In the genomic region with DNA sequence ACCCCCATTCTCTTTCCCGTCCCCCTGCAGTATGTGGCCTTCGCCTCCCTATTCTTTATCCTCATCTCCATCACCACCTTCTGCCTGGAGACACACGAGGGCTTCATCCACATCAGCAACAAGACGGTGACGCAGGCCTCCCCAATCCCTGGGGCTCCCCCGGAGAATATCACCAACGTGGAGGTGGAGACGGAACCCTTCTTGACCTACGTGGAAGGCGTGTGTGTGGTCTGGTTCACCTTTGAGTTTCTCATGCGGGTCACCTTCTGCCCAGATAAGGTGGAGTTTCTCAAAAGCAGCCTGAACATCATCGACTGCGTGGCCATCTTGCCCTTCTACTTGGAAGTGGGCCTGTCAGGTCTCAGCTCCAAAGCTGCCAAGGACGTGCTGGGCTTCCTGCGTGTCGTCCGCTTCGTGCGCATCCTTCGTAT, we compare ENCODE assay signal across 13 mouse cellular contexts. TPM values are rescaled to one million over a fixed set of nuclear protein-coding genes. Genes with fewer than 3 reads are reported as not detected.
"Had no signal": no experiment of that assay in that cellular context is flagged by ENCODE, and none has a peak within 500 bp of the region (broad histone marks: within the 10 kb centered on the region; RNA-seq: fewer than 3 reads in every experiment).

No protein-coding gene starts in this region.

- H3K9ac ChIP-seq: limb, embryonic 13.5 days; liver, embryonic 14.5 days; midbrain, embryonic 12.5 days had no signal

- H3K4me3 ChIP-seq: limb, embryonic 13.5 days; midbrain, embryonic 12.5 days; myocyte had no signal

- DNase-seq: kidney, postnatal 36 days; left cerebral cortex, postnatal 4 days; lung, adult 18-20 months; spleen, adult 18-20 months; thymus, adult 18-20 months; thymus, postnatal 14 days had no signal

- H3K36me3 ChIP-seq: limb, embryonic 13.5 days; midbrain, embryonic 12.5 days had no signal

- H3K27ac ChIP-seq: kidney, postnatal 0 days; limb, embryonic 13.5 days; liver, embryonic 14.5 days had no signal

- H3K4me2 ChIP-seq: limb, embryonic 13.5 days; midbrain, embryonic 12.5 days had no signal

- H3K9me3 ChIP-seq: limb, embryonic 13.5 days; midbrain, embryonic 12.5 days; neural tube, embryonic 15.5 days had no signal

RNA-seq across cellular contexts. Expression of gene Napsa, which starts 23.0 kb away (rescaled TPM):
- total RNA-seq: layer of hippocampus, adult 18-20 months had no signal
- polyA plus RNA-seq: myocyte had no signal
